Mouse (Mus musculus): ENCODE results near the gene Glb1l2. TPM values are rescaled to one million over a fixed set of nuclear protein-coding genes. Genes with fewer than 3 reads are reported as not detected.

Glb1l2 gene
- polyA plus RNA-seq, 1 experiment from 2014 or later = 4.5 TPM

- no peak overlapping the region for H3K4me3 ChIP-seq (replicated peaks)
- no peak overlapping the region for H3K4me2 ChIP-seq
- no peak overlapping the region for H3K9ac ChIP-seq (replicated peaks)
- H3K36me3 ChIP-seq = no peaks in the 10 kb centered on the region
- no peak for ATAC-seq (ENCODE audit: insufficient number of reproducible peaks, insufficient read depth, low FRiP score, low TSS enrichment, low read depth)
- no peak overlapping the region for H3K27ac ChIP-seq
- H3K27me3 ChIP-seq = no peaks in the 10 kb centered on the region
- 64% methylated on average over 6 of the region's 6 CpGs for WGBS
- H3K9me3 ChIP-seq = no peaks in the 10 kb centered on the region
- H3K4me1 ChIP-seq (replicated peaks) = no peaks in the 10 kb centered on the region
Measured at GRCm38 (mm10) chr9:26776122-26776902, 30.0 kb downstream of the Glb1l2 start.

- WGBS = 89% methylated on average over 2 of the region's 2 CpGs
- Histone ChIP-seq H3K9me3 (no peaks in the 10 kb centered on the region), H3K4me3 (replicated peaks) (no peak overlapping the region), H3K27ac (no peak overlapping the region), H3K4me2 (no peak overlapping the region), H3K4me1 (replicated peaks) (no peaks in the 10 kb centered on the region), H3K27me3 (no peaks in the 10 kb centered on the region), H3K36me3 (no peaks in the 10 kb centered on the region), H3K9ac (replicated peaks) (no peak overlapping the region)
- ATAC-seq (ENCODE audit: insufficient number of reproducible peaks, insufficient read depth, low FRiP score, low TSS enrichment, low read depth) = no peak
Measured at GRCm38 (mm10) chr9:26775700-26776099, 30.6 kb downstream of the Glb1l2 start.

- WGBS = 83% methylated on average over 3 of the region's 3 CpGs
- Histone ChIP-seq H3K27ac (no peak overlapping the region), H3K9me3 (no peaks in the 10 kb centered on the region), H3K36me3 (no peaks in the 10 kb centered on the region), H3K9ac (replicated peaks) (no peak overlapping the region), H3K4me2 (no peak overlapping the region), H3K4me1 (replicated peaks) (no peaks in the 10 kb centered on the region), H3K27me3 (no peaks in the 10 kb centered on the region), H3K4me3 (replicated peaks) (no peak overlapping the region)
- ATAC-seq (ENCODE audit: insufficient number of reproducible peaks, insufficient read depth, low FRiP score, low TSS enrichment, low read depth) = no peak
Measured at GRCm38 (mm10) chr9:26768181-26768580, 38.1 kb downstream of the Glb1l2 start.

GRCm38 (mm10) chr9:26762477-26762876 lies 43.8 kb downstream of the Glb1l2 start:
- no peak overlapping the region for H3K4me3 ChIP-seq (replicated peaks)
- H3K27ac ChIP-seq = no peak overlapping the region
- no peak overlapping the region for H3K4me2 ChIP-seq
- ATAC-seq (ENCODE audit: insufficient number of reproducible peaks, insufficient read depth, low FRiP score, low TSS enrichment, low read depth) = no peak
- no peaks in the 10 kb centered on the region for H3K9me3 ChIP-seq
- WGBS = 89% methylated on average over 6 of the region's 6 CpGs
- no peaks in the 10 kb centered on the region for H3K4me1 ChIP-seq (replicated peaks)
- H3K36me3 ChIP-seq = no peaks in the 10 kb centered on the region
- H3K9ac ChIP-seq (replicated peaks) = no peak overlapping the region
- no peaks in the 10 kb centered on the region for H3K27me3 ChIP-seq

- Histone ChIP-seq H3K4me2 (no peak overlapping the region), H3K4me1 (replicated peaks) (no peaks in the 10 kb centered on the region), H3K4me3 (replicated peaks) (no peak overlapping the region), H3K27me3 (no peaks in the 10 kb centered on the region), H3K27ac (no peak overlapping the region), H3K9ac (replicated peaks) (no peak overlapping the region), H3K36me3 (no peaks in the 10 kb centered on the region), H3K9me3 (no peaks in the 10 kb centered on the region)
- no peak for ATAC-seq (ENCODE audit: insufficient number of reproducible peaks, insufficient read depth, low FRiP score, low TSS enrichment, low read depth)
- 78% methylated on average over 5 of the region's 5 CpGs for WGBS
Measured at GRCm38 (mm10) chr9:26760576-26760975, 45.7 kb downstream of the Glb1l2 start.

- Histone ChIP-seq H3K9me3 (no peaks in the 10 kb centered on the region), H3K4me3 (replicated peaks) (no peak overlapping the region), H3K27ac (no peak overlapping the region), H3K4me2 (no peak overlapping the region), H3K36me3 (no peaks in the 10 kb centered on the region), H3K9ac (replicated peaks) (no peak overlapping the region), H3K27me3 (no peaks in the 10 kb centered on the region), H3K4me1 (replicated peaks) (no peaks in the 10 kb centered on the region)
- WGBS = 42% methylated on average over 9 of the region's 9 CpGs
- no peak for ATAC-seq (ENCODE audit: insufficient number of reproducible peaks, insufficient read depth, low FRiP score, low TSS enrichment, low read depth)
Measured at GRCm38 (mm10) chr9:26760081-26760480, 46.2 kb downstream of the Glb1l2 start.

- no peaks in the 10 kb centered on the region for H3K9me3 ChIP-seq
- no peak overlapping the region for H3K27ac ChIP-seq
- H3K9ac ChIP-seq (replicated peaks) = no peak overlapping the region
- no peak for ATAC-seq (ENCODE audit: insufficient number of reproducible peaks, insufficient read depth, low FRiP score, low TSS enrichment, low read depth)
- H3K4me3 ChIP-seq (replicated peaks) = no peak overlapping the region
- no peaks in the 10 kb centered on the region for H3K27me3 ChIP-seq
- H3K4me1 ChIP-seq (replicated peaks) = no peaks in the 10 kb centered on the region
- WGBS = 58% methylated on average over 4 of the region's 4 CpGs
- no peak overlapping the region for H3K4me2 ChIP-seq
- H3K36me3 ChIP-seq = no peaks in the 10 kb centered on the region
Measured at GRCm38 (mm10) chr9:26748893-26749292, 57.4 kb downstream of the Glb1l2 start.

GRCm38 (mm10) chr9:26747121-26747520 lies 59.1 kb downstream of the Glb1l2 start:
- no peaks in the 10 kb centered on the region for H3K36me3 ChIP-seq
- H3K27me3 ChIP-seq = no peaks in the 10 kb centered on the region
- no peak overlapping the region for H3K27ac ChIP-seq
- H3K4me1 ChIP-seq (replicated peaks) = no peaks in the 10 kb centered on the region
- no peak overlapping the region for H3K9ac ChIP-seq (replicated peaks)
- H3K4me2 ChIP-seq = no peak overlapping the region
- H3K9me3 ChIP-seq = no peaks in the 10 kb centered on the region
- 69% methylated on average over 4 of the region's 4 CpGs for WGBS
- H3K4me3 ChIP-seq (replicated peaks) = no peak overlapping the region
- ATAC-seq (ENCODE audit: insufficient number of reproducible peaks, insufficient read depth, low FRiP score, low TSS enrichment, low read depth) = no peak

- no peak overlapping the region for H3K27ac ChIP-seq
- no peak overlapping the region for H3K9ac ChIP-seq (replicated peaks)
- H3K27me3 ChIP-seq = no peaks in the 10 kb centered on the region; the same call in 1 of the 2 replicates
- H3K4me2 ChIP-seq = no peak overlapping the region
- H3K9me3 ChIP-seq = no peaks in the 10 kb centered on the region
- no peak for ATAC-seq (ENCODE audit: insufficient number of reproducible peaks, insufficient read depth, low FRiP score, low TSS enrichment, low read depth)
- H3K36me3 ChIP-seq = no peaks in the 10 kb centered on the region
- 87% methylated on average over 3 of the region's 3 CpGs for WGBS
- H3K4me1 ChIP-seq (replicated peaks) = no peaks in the 10 kb centered on the region
- no peak overlapping the region for H3K4me3 ChIP-seq (replicated peaks)
Measured at GRCm38 (mm10) chr9:26742817-26743216, 63.5 kb downstream of the Glb1l2 start.

GRCm38 (mm10) chr9:26737116-26737515 lies 69.2 kb downstream of the Glb1l2 start:
- 75% methylated on average over 5 of the region's 5 CpGs for WGBS
- Histone ChIP-seq H3K27me3 (peaks cover 51% of the 10 kb centered on the region), H3K9ac (replicated peaks) (no peak overlapping the region), H3K4me3 (replicated peaks) (no peak overlapping the region), H3K27ac (no peak overlapping the region), H3K4me2 (no peak overlapping the region), H3K4me1 (replicated peaks) (peaks cover 12% of the 10 kb centered on the region), H3K9me3 (no peaks in the 10 kb centered on the region), H3K36me3 (no peaks in the 10 kb centered on the region)
- ATAC-seq (ENCODE audit: insufficient number of reproducible peaks, insufficient read depth, low FRiP score, low TSS enrichment, low read depth) = no peak

- peaks cover 61% of the 10 kb centered on the region for H3K27me3 ChIP-seq
Measured at GRCm38 (mm10) chr9:26733986-26734385, 72.3 kb downstream of the Glb1l2 start.

More at GRCm38 (mm10) chr9:26733986-26734385, 72.3 kb downstream of the Glb1l2 start:
- H3K27ac ChIP-seq = no peak overlapping the region
- peak; percentile 63 for ATAC-seq (ENCODE audit: insufficient number of reproducible peaks, insufficient read depth, low FRiP score, low TSS enrichment, low read depth)
- peaks cover 12% of the 10 kb centered on the region for H3K4me1 ChIP-seq (replicated peaks)
- peak overlapping the region; percentile 97 for H3K4me2 ChIP-seq
- H3K36me3 ChIP-seq = no peaks in the 10 kb centered on the region
- H3K4me3 ChIP-seq (replicated peaks) = peak overlapping the region; percentile 61
- peak overlapping the region; percentile 67 for H3K9ac ChIP-seq (replicated peaks)
- WGBS = 5% methylated on average over 22 of the region's 37 CpGs
- H3K9me3 ChIP-seq = no peaks in the 10 kb centered on the region
